ENCODE assay signal across 19 mouse cellular contexts in the genomic region with DNA sequence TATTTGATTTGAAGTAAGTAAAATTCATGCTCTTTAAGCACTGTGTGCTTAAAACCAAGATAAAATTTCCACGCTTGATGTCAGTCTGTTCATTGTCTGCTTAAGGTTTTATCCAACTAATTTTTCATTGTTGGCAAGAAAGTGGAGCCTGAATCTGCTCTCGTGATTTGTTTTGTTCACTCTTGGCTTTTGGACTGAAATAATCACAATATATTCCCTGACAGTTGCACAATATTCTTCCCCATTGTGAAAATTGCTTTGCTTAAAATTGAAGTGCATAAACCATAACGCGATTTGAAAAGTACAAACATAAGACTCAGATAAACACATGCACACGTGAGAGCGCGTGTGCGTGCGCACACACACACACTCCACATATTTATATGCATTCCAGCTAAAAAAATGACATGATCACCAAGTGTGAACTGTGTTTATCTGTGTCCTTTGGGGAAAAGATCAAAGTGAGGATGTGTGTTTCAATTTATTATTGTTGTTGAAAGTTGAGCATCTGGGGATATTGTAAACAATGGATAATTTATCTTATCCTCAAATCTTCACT. TPM values are rescaled to one million over a fixed set of nuclear protein-coding genes. Genes with fewer than 3 reads are reported as not detected.
DNase-seq lines count a peak whose midpoint lies in the region; ATAC-seq and TF ChIP-seq lines count a peak whose summit lies in the region.
"Had no signal": no experiment of that assay in that cellular context is flagged by ENCODE, and none has a peak within 500 bp of the region (broad histone marks: within the 10 kb centered on the region; RNA-seq: fewer than 3 reads in every experiment).

No protein-coding gene starts in this region.

- H3K4me3 ChIP-seq in heart, embryonic 13.5 days: no peak overlapping the region
- H3K4me3 ChIP-seq in left cerebral cortex, adult 2 months: no peak overlapping the region
- no peak overlapping the region for H3K4me3 ChIP-seq in midbrain, postnatal 0 days (ENCODE audit: low read depth, low read length)
- H3K4me3 ChIP-seq: forebrain, embryonic 13.5 days; neural tube, embryonic 12.5 days had no signal

- 85% methylated on average over 9 of the region's 9 CpGs for WGBS in heart, embryonic 13.5 days
- WGBS in midbrain, postnatal 0 days: 81% methylated on average over 9 of the region's 9 CpGs

- peak overlapping the region; percentile 32; the same call in 1 of the 2 replicates for H3K4me2 ChIP-seq in heart, embryonic 13.5 days
- H3K4me2 ChIP-seq in midbrain, postnatal 0 days (ENCODE audit: low read depth, low read length, poor library complexity, severe bottlenecking): no peak overlapping the region
- H3K4me2 ChIP-seq: forebrain, embryonic 13.5 days; neural tube, embryonic 12.5 days had no signal

- no peak for TF ChIP-seq CTCF in left cerebral cortex, adult 2 months (IDR thresholded peaks at IDR 0.05)
- TF ChIP-seq CTCF in midbrain, postnatal 0 days (IDR thresholded peaks at IDR 0.05): no peak

- no peak for ATAC-seq in heart, embryonic 13.5 days (ENCODE audit: extremely low read depth, insufficient number of reproducible peaks, low FRiP score, low TSS enrichment)
- no peak for ATAC-seq in midbrain, postnatal 0 days (ENCODE audit: low FRiP score)
- ATAC-seq: forebrain, embryonic 13.5 days had no signal

- H3K36me3 ChIP-seq in heart, embryonic 13.5 days: peaks cover 13% of the 10 kb centered on the region
- H3K36me3 ChIP-seq in midbrain, postnatal 0 days (ENCODE audit: insufficient read depth, low read length): no peaks in the 10 kb centered on the region
- H3K36me3 ChIP-seq: G1E; neural tube, embryonic 12.5 days had no signal

- DNase-seq in heart, postnatal 4 days: no peak
- no peak for DNase-seq in left cerebral cortex, adult 2 months (ENCODE audit: extremely low spot score in 1 of 2, low spot score in 2 of 2)
- DNase-seq in left cerebral cortex, postnatal 4 days: no peak
- DNase-seq in NIH3T3 (ENCODE audit: low read depth): peak; percentile 44
- peak; percentile 79 for DNase-seq in adipocyte (ENCODE audit: low spot score)
- DNase-seq in midbrain, postnatal 0 days (ENCODE audit: low spot score): no peak
- DNase-seq: cerebellum, adult 9-11 months; thymus, postnatal 25 days had no signal

- H3K27me3 ChIP-seq in heart, embryonic 13.5 days (replicated peaks): no peaks in the 10 kb centered on the region
- H3K27me3 ChIP-seq in midbrain, postnatal 0 days (ENCODE audit: insufficient read depth, low read length): no peaks in the 10 kb centered on the region
- H3K27me3 ChIP-seq: forebrain, embryonic 13.5 days; neural tube, embryonic 12.5 days had no signal

- H3K27ac ChIP-seq in heart, embryonic 13.5 days (replicated peaks): no peak overlapping the region
- peak overlapping the region; percentile 4; the same call in 1 of the 2 replicates for H3K27ac ChIP-seq in left cerebral cortex, adult 2 months
- H3K27ac ChIP-seq in midbrain, postnatal 0 days (ENCODE audit: low read depth, low read length): no peak overlapping the region
- H3K27ac ChIP-seq: forebrain, embryonic 13.5 days; neural tube, embryonic 12.5 days had no signal

- H3K9ac ChIP-seq in heart, embryonic 13.5 days: no peak overlapping the region
- no peak overlapping the region for H3K9ac ChIP-seq in midbrain, postnatal 0 days (replicated peaks; ENCODE audit: low read length, poor library complexity, severe bottlenecking)
- H3K9ac ChIP-seq: forebrain, embryonic 13.5 days; neural tube, embryonic 12.5 days had no signal

- intact Hi-C loops in left cerebral cortex, adult 2 months (cut with DNase I): no loop called here
- intact Hi-C loops in left cerebral cortex, postnatal 4 days (cut with DNase I): no loop called here

- 0 out of 2 replicates have a peak, but pooled peaks cover 5% of the 10 kb centered on the region for H3K9me3 ChIP-seq in heart, embryonic 13.5 days
- H3K9me3 ChIP-seq in midbrain, postnatal 0 days (ENCODE audit: low read length): no peaks in the 10 kb centered on the region
- H3K9me3 ChIP-seq: G1E; neural tube, embryonic 12.5 days had no signal

- peaks cover 42% of the 10 kb centered on the region for H3K4me1 ChIP-seq in heart, embryonic 13.5 days
- H3K4me1 ChIP-seq in midbrain, postnatal 0 days (ENCODE audit: insufficient read depth, low read length): peaks cover 7% of the 10 kb centered on the region; the same call in 1 of the 2 replicates
- H3K4me1 ChIP-seq: neural tube, embryonic 12.5 days had no signal

RNA-seq across cellular contexts. Expression of a gene that starts 35.7 kb away (rescaled TPM):
- not detected in 2 replicates for polyA plus RNA-seq in heart, embryonic 13.5 days (2015; fragmentation: Nextera tagmentation; extraction: Ambion mirVana)
- not detected for total RNA-seq in heart, postnatal 4 days (2021)
- not detected for total RNA-seq in left cerebral cortex, adult 2 months (2021)
- total RNA-seq in left cerebral cortex, postnatal 4 days (2021): not detected
- total RNA-seq in midbrain, postnatal 0 days (2014; rRNA removed): not detected in 2 replicates
- not detected in 2 replicates for polyA plus RNA-seq in midbrain, postnatal 0 days (2015; fragmentation: Nextera tagmentation; extraction: Ambion mirVana)
- total RNA-seq: adrenal gland, adult 2 months; G1E; granulocyte monocyte progenitor cell, adult 5-6 weeks; layer of hippocampus, postnatal 14 days; left cerebral cortex, postnatal 14 days; liver, adult 2 months; megakaryocyte-erythroid progenitor cell, adult 5-6 weeks had no signal
- polyA plus RNA-seq: adrenal gland, adult 2 months; forebrain, embryonic 13.5 days; G1E; liver, adult 2 months; neural tube, embryonic 12.5 days; spleen, adult 2 months had no signal

Comparison
In these comparisons a context has a peak if more than half of its experiments do, and no peak if none do; other contexts are left out.
1. DNase-seq: peak in NIH3T3 (single experiment) and adipocyte (single experiment); none in heart, postnatal 4 days (single experiment), left cerebral cortex, adult 2 months (0 of 2), left cerebral cortex, postnatal 4 days (single experiment) and midbrain, postnatal 0 days (single experiment).